Mouse (Mus musculus) bone marrow macrophage, adult 2 months (primary cell): ENCODE measurements around the gene E2f7.

Source experiments
- CTCF ChIP-seq: IDR thresholded peaks from 2 replicates; pipeline ENCODE4 v1.5.1; 2012; ENCODE audit warnings: low read depth, mild to moderate bottlenecking, low read length, moderate library complexity
- POLR2A ChIP-seq: IDR thresholded peaks from 2 replicates; pipeline ENCODE4 v1.6.1; 2012; ENCODE audit warnings: mild to moderate bottlenecking, low read depth, low read length, borderline replicate concordance

DNA sequence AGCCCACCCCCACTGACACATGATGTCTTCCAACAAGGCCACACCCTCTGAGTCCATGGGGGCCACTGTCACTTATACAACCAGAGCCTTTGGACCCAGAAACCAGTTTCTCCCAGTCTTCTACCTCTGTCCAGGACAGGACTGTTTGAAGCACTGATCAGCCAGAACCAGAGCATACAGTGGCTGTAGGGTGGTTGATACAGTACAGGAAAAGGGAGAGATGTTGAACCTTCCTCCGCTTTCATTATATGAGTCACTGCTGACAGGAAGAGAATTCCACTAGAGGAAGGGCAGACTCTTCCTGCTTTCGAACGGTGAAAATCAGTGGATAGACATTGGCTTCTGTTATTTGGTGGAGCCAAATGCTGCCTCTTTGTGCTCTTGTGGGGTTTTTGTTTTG is 7.6 kb downstream of the E2f7 start:
- no peak for TF ChIP-seq POLR2A
- no peak for TF ChIP-seq CTCF
